Mouse (Mus musculus) neutrophil, adult 59 days (primary cell): ENCODE data around the gene Amz2. TPM values are rescaled to one million over a fixed set of nuclear protein-coding genes. Genes with fewer than 3 reads are reported as not detected.

Source experiments
- total RNA-seq, 2 experiments: library from RNA; stranded (reverse); gene quantifications; 1 replicate in 1 of 2; 2 replicates in 1 of 2; pipeline ENCODE4 v1.2.4; 2023

The Amz2 gene
- 10 to 100 TPM; 15.2 to 18.9 TPM for total RNA-seq

GRCm38 (mm10) chr11:109425392-109426271 is at the start of gene Amz2:
Gene Amz2 (plus strand): TSS chr11:109425946.

GRCm38 (mm10) chr11:109413617-109414016 is 12.1 kb upstream of the Amz2 start, which contains the start of gene 9930022D16Rik:
Gene 9930022D16Rik (plus strand): TSS chr11:109413917.

DNA sequence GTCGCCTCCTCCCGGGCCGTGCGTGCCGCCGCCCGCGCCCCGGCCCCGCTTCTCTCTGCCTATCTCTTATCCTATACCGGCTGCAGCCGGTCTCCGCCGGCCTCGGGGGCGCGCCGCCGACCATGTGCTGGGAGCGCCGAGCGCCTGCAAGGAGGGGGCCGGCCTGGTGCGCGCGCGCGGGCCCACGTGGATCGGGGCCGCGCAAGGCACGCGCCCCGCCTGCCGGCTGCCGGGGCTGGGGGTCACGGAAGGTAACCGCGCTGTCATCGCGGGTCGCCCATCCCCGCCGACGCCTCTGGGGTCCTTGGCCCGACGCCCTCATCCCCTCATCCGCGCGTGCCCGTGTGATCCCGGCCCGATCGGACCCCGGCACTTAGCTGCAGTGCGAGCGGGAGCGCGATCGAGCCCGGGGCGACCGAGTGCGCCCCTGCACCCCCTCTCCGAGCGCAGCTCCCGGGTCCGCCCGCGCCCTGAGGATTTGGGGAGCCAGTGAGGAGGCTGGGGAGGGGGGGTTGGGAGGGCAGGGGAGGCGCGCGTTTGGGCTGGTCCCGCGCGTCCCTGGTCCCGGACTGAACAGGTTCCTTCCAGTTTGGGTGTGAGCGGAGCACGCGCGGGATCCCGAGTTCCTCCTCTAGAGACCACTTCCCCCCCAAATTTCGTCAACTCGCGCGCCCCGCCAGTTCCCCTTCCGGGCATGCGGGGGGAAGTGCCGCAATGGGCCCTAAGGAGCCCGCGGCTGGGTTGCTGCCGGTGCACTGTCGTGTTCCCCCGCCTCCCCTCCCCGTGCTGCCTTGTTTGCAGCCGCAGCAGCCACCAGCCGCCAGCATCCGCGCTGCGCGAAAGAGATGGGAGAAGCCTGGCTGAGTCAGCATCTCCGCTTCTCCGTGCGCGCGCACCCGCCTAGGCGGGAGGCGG is 47.7 kb downstream of the Amz2 start, which contains the start of the genes Arsg and Slc16a6:
Arsg (plus strand) TSS at position 204 of the 915 bp plus-strand sequence.
Slc16a6 (minus strand) TSS at position 428 of the 915 bp plus-strand sequence.

Other genes starting within 250 kb of the Amz2 start
- gene Rgs9, start 127.8 kb upstream of the Amz2 start, total RNA-seq = 1 to 10 TPM; 5.6 to 7.0 TPM
- 10 to 100 TPM; 77.8 to 82.2 TPM for gene Gna13, start 63.1 kb upstream of the Amz2 start, total RNA-seq
- gene 9930022D16Rik, start 12.0 kb upstream of the Amz2 start, total RNA-seq = under 1 TPM in 1 of 2 experiments, not detected in 1; 0.22 TPM
- gene Arsg, start 47.4 kb downstream of the Amz2 start, total RNA-seq = 10 to 100 TPM; 41.8 to 45.4 TPM
- 10 to 100 TPM; 66.7 to 68.4 TPM for gene Slc16a6, start 47.7 kb downstream of the Amz2 start, total RNA-seq
- 10 to 100 TPM; 35.1 to 49.5 TPM for gene Wipi1, start 186.0 kb downstream of the Amz2 start, total RNA-seq
- 100 to 1,000 TPM; 164 to 182 TPM for gene Prkar1a, start 223.5 kb downstream of the Amz2 start, total RNA-seq